Mouse (Mus musculus) mesoderm, embryonic 11.5 days (tissue): ENCODE data around the gene Kdm2b.

Source experiments
- DNase-seq: peaks from one replicate; pipeline ENCODE4 v3.0.0-alpha.2; 2012; ENCODE audit warnings: low read depth, low spot score

Gene Kdm2b

DNA sequence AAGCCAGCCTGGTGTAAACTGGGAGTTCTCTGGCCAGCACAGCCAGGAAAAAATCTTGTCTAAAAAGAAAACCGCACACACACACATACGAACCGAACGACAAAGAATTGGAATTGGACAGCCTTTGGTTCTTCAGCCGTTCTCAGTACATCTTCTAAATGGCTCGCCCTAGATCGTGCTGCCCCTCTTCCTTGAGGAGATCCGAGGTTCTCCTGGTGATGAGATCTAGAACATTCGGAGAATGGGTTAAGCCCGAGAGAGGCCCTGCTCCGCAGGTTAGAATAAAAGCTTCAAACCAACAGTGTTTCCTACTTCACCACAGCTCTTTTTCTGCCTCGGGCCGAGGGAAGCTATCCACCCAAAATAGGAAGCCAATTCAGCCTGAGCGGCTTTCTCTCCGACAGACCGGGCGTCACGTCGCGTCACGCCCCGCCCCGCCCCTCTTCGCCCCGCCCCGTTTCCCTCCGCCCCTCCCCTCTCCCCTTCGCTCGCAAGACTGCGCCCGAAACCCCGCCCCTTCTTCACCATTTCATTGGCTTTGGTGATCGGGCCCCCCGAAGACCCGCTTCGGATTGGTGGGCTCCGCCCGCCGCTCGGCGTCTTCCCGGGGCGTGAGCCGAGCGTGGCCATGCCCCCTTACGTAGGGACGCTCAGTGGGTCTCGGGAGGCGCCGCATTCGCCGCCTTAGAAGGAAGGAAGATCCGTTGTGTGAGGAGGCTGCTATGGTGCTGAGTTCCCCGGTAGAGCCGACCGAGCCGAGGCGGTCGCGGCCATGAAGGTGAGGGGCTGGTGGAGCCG is 139.9 kb downstream of the Kdm2b start, which contains the start of gene Rnf34:
Rnf34 (plus strand) TSS at position 528 of the 798 bp plus-strand sequence.
- DNase-seq = peak; percentile 98

DNA sequence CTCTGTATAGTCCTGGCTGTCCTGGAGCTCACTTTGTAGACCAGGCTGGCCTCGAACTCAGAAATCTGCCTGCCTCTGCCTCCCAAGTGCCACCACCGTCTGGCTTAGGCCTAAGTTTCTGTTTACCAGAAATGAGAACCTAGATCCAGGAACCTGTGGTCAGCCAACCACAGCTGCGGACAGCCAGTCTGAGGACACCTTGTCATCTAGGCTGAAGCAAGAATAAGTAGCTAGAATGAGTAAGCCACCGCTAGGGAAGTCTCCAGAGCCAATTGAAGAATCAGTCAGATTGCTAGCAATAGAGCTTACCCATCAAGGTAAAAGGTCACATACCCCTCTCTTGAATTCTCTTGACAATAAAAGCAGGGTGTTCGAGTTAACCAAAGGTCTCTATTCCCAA is 145.8 kb downstream of the Kdm2b start:
- DNase-seq = no peak

DNA sequence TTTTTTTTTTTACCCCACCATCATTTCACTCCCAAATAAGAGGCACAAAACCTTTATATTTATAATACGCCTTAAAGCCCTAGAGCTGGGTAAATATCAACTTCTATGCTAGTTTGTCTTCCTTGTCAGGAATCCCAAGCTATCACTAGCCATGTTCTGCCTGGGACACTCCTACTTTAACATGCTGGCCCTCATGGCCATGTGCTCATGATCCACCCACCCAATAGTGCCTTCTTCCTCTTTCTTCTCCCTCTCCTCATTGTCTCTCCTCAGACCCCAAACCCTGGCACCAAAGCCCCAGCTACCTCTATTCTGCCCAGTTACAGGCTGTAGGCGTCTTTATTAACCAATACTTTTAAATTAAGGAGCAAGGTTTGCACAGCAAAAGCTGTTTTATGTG is 148.5 kb downstream of the Kdm2b start:
- no peak for DNase-seq

DNA sequence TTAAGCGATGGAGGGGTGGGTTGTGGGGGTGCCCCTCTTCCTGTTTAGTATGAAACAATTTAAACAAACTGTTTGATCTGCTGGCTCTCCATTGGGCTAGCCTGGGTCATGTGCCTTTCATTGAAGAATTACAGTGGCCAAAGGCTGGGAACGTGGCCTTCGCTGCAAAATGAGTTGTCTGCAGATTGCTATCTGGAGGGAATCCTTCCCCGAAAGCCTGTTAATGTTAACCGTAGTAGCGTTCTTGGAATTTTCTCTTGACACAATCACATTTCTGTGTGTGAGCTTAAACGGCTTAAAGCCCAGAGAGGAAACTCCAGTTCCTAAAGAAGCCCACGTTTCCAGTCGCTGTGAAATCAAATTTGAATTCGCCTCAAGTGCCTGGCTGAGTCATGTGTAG is 156.6 kb downstream of the Kdm2b start:
- no peak for DNase-seq

DNA sequence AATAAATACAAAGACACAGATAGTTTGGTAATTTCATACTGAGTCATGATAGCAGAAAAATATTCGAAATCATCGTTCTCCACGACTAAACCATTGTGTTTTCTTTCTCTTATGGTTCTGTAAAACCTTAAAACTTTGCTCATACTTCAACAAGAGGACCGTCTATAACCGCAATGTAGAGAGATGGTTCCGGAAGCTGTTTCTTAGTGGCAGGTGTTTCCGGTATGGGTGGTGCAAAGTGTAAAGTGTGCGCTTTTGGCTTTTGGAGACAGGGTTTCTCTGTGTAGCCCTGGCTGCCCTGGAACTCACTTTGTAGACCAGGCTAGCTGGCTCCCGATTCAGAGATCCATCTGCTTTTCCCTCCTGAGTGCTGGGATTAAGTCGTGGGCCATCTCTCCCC is 157.1 kb downstream of the Kdm2b start:
- no peak for DNase-seq

DNA sequence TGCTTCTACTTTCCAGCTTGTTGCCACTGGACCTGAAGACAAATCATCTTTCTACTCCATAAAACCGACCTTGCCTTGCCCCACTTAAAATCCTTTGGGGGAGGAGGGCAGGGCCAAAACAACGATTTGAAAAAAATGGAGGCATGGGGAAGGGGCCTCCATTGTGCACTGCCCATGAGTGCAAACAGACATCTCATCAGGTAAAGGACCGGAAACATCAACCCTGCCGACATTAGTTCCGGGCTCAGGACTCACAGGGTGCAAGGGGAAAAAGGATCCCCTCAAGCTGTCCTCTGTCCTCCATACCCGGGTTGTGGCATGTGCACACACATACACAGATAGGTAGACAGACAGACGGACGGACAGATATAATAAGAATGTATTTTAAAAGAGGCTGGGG is 164.5 kb downstream of the Kdm2b start:
- DNase-seq = no peak

DNA sequence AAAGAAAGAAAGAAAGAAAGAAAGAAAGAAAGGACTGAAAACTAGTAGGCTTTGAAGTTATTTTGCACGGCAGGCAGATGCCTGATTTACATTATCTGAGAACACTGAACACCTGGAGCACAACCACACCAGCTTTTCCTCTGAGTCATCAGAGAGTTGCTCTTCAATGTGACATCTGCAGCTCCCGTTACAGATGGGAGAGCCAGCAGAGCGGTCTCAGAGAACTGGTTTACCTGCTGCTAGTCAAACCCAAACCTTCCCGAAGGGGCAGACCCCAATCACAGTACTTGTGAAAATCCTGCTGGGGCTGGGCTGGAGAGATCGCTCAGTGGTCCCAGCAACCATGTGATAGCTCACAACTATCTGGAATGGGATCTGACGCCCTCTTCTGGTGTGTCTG is 165.2 kb downstream of the Kdm2b start:
- no peak for DNase-seq

DNA sequence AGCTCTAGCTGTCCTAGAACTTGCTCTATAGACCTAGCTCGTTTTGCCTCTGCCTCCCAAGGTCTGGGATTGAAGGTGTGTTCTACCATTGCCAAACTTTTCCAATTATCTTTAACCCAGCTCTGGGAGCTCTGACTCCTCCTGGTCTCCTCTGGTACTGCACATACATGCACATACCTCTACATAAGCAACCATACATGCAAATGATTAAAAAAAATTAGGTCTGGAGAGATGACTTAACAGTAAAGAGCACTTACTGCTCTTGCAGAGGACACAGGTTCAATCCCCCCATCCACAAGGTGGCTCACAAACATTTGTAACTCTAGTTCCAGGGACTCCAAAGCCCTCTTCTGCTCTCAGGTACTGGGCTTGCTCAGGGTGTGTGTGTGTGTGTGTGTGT is 165.6 kb downstream of the Kdm2b start:
- no peak for DNase-seq

DNA sequence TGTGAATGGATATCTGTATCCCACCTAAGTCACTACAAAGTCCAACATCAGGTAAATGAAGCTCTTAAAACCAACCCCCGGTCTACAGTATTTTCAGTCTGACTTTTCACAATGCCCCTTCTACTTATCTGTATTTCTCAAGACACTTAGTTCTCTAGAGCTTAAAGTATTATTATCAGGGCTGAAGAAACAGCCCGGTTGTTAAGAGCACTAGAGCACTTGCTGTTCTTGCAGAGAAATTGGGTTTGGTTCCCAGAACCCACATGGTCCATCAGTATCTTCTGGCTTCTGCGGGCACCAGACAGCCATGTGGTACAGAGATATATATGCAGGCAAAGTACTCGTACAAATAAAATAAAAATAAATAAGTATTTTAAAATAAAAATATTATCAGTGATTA is 167.2 kb downstream of the Kdm2b start:
- no peak for DNase-seq

DNA sequence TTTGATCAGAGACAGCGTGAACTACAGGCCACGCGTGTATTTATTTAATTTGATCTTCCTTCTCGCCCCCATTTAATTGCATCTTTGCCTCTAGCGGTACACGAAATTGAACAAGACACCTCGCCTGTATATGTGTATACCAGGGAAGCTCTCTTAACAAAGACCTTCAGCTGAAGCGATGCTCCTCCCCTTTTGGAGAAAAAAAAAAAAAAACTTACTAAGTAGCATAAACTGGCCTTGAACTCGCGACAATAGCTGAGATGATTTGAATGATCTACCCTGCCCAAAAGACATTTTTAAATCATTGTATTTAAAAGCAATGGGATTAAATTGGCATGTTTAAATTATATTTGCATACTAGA is 168.1 kb downstream of the Kdm2b start:
- DNase-seq = no peak

DNA sequence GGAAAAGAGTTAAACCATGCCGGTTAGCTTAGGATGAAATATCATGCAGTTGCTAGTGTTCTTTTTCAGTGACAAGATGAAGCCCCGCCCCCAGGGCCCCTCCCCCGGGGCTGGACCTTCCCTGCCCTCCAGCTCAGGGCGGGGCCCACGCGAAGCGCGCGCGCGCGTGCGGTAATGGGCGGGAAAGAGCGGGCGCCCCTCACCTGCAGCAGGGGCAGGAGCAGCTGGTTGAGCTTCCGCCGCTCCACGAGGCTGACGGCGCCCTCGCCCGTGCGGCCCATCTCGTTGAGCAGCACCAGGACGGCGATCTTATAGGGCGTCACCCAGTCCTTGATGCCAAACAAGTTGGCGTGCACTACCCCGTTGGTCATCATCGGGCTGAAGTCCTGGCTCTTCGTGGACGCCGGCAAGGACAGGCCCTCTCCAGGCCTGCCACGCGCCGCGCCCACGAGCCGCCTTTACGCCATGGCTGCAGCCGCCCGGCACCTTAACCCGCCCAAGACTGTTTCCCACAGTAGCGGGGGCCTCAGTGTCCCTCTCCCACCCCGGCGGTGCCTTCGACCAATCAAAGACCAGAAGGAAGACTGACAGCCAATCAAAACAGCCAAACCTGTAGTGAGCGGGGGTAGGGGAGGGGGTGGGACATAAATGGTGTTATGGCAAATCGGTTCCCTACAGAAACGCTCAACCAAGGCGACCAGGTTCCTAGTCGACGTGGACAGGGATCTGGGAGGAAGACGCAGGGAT is 168.7 kb downstream of the Kdm2b start, which contains the start of gene Anapc5:
Anapc5 (minus strand) TSS at position 563 of the 747 bp plus-strand sequence.
- DNase-seq = peak; percentile 98
